Mouse (Mus musculus): Measurements from ENCODE around the gene Dagla.

GRCm38 (mm10) chr19:10242916-10243315 is 61.8 kb downstream of the Dagla start:
- TF ChIP-seq POLR2A (IDR thresholded peaks at IDR 0.05; ENCODE audit: low read depth, low read length): no peak
- TF ChIP-seq CTCF (IDR thresholded peaks at IDR 0.05; ENCODE audit: extremely low read depth, insufficient read length, insufficient replicate concordance, low read depth, low read length): no peak

Data from small intestine, adult 2 months (tissue).